Mouse (Mus musculus): ENCODE results near the gene Knl1. TPM values are rescaled to one million over a fixed set of nuclear protein-coding genes. Genes with fewer than 3 reads are reported as not detected.

Knl1 gene
- polyA plus RNA-seq (2014; fragmentation: Nextera tagmentation; extraction: Ambion mirVana): 57.3 and 58.1 TPM in 2 replicates

GRCm38 (mm10) chr2:119046649-119047611 is at the start of gene Knl1:
Gene Knl1, plus strand, starts transcription at chr2:119047119.
- Histone ChIP-seq H3K4me2 (peak within 1 kb of the TSS; percentile 55), H3K36me3 (ENCODE audit: insufficient read depth) (0 out of 2 replicates have a peak, but pooled peaks cover 6% of the 10 kb centered on the region), H3K27ac (ENCODE audit: low read depth) (peak within 1 kb of the TSS; percentile 88), H3K9me3 (ENCODE audit: low read depth, low read length) (no peaks in the 10 kb centered on the region), H3K4me3 (ENCODE audit: low read depth, low read length) (peak within 1 kb of the TSS; percentile 64), H3K4me1 (ENCODE audit: insufficient read depth) (no peaks in the 10 kb centered on the region), H3K27me3 (ENCODE audit: insufficient read depth, low read length) (no peaks in the 10 kb centered on the region), H3K9ac (peak within 1 kb of the TSS; percentile 65)
- TF ChIP-seq CTCF (IDR thresholded peaks at IDR 0.05; ENCODE audit: low read depth): no peak
- ATAC-seq (ENCODE audit: insufficient read depth) (peak; percentile 96), DNase-seq (peak; percentile 99)
- under 1% methylated on average over 77 of the region's 77 CpGs for WGBS

GRCm38 (mm10) chr2:118998115-118998866 is 48.6 kb upstream of the Knl1 start:
- Histone ChIP-seq H3K9me3 (ENCODE audit: low read depth, low read length) (no peaks in the 10 kb centered on the region), H3K9ac (no peak overlapping the region), H3K4me2 (no peak overlapping the region), H3K27ac (ENCODE audit: low read depth) (no peak overlapping the region), H3K4me3 (ENCODE audit: low read depth, low read length) (no peak overlapping the region), H3K36me3 (ENCODE audit: insufficient read depth) (no peaks in the 10 kb centered on the region), H3K4me1 (ENCODE audit: insufficient read depth) (no peaks in the 10 kb centered on the region), H3K27me3 (ENCODE audit: insufficient read depth, low read length) (0 out of 2 replicates have a peak, but pooled peaks cover 5% of the 10 kb centered on the region)
- ATAC-seq (ENCODE audit: insufficient read depth) (no peak), DNase-seq (no peak)
- 61% methylated on average over 6 of the region's 6 CpGs for WGBS
- TF ChIP-seq CTCF (IDR thresholded peaks at IDR 0.05; ENCODE audit: low read depth): no peak

GRCm38 (mm10) chr2:118999025-118999639 is 47.8 kb upstream of the Knl1 start:
- H3K4me3 ChIP-seq (ENCODE audit: low read depth, low read length): no peak overlapping the region
- no peak for TF ChIP-seq CTCF (IDR thresholded peaks at IDR 0.05; ENCODE audit: low read depth)
- ATAC-seq (ENCODE audit: insufficient read depth) (no peak), DNase-seq (no peak)
- H3K27ac ChIP-seq (ENCODE audit: low read depth): no peak overlapping the region
- 61% methylated on average over 3 of the region's 3 CpGs for WGBS
- H3K9me3 ChIP-seq (ENCODE audit: low read depth, low read length): no peaks in the 10 kb centered on the region
- no peak overlapping the region for H3K9ac ChIP-seq
- H3K4me1 ChIP-seq (ENCODE audit: insufficient read depth): no peaks in the 10 kb centered on the region
- H3K36me3 ChIP-seq (ENCODE audit: insufficient read depth): no peaks in the 10 kb centered on the region
- no peak overlapping the region for H3K4me2 ChIP-seq
- 0 out of 2 replicates have a peak, but pooled peaks cover 5% of the 10 kb centered on the region for H3K27me3 ChIP-seq (ENCODE audit: insufficient read depth, low read length)

- H3K27ac ChIP-seq (ENCODE audit: low read depth): no peak overlapping the region
- H3K36me3 ChIP-seq (ENCODE audit: insufficient read depth): no peaks in the 10 kb centered on the region
- no peak for TF ChIP-seq CTCF (IDR thresholded peaks at IDR 0.05; ENCODE audit: low read depth)
- no peaks in the 10 kb centered on the region for H3K4me1 ChIP-seq (ENCODE audit: insufficient read depth)
- 79% methylated on average over 7 of the region's 7 CpGs for WGBS
- no peaks in the 10 kb centered on the region for H3K9me3 ChIP-seq (ENCODE audit: low read depth, low read length)
- H3K9ac ChIP-seq: no peak overlapping the region
- no peak for ATAC-seq (ENCODE audit: insufficient read depth)
- DNase-seq: no peak
- no peak overlapping the region for H3K4me3 ChIP-seq (ENCODE audit: low read depth, low read length)
- H3K27me3 ChIP-seq (ENCODE audit: insufficient read depth, low read length): no peaks in the 10 kb centered on the region
- H3K4me2 ChIP-seq: no peak overlapping the region
Observed at GRCm38 (mm10) chr2:119006886-119007285, 40.0 kb upstream of the Knl1 start.

- TF ChIP-seq CTCF (IDR thresholded peaks at IDR 0.05; ENCODE audit: low read depth): no peak
- no peaks in the 10 kb centered on the region for H3K4me1 ChIP-seq (ENCODE audit: insufficient read depth)
- WGBS: 93% methylated on average over 2 of the region's 2 CpGs
- no peaks in the 10 kb centered on the region for H3K9me3 ChIP-seq (ENCODE audit: low read depth, low read length)
- H3K9ac ChIP-seq: no peak overlapping the region
- H3K27ac ChIP-seq (ENCODE audit: low read depth): no peak overlapping the region
- no peaks in the 10 kb centered on the region for H3K36me3 ChIP-seq (ENCODE audit: insufficient read depth)
- no peaks in the 10 kb centered on the region for H3K27me3 ChIP-seq (ENCODE audit: insufficient read depth, low read length)
- DNase-seq: no peak
- H3K4me3 ChIP-seq (ENCODE audit: low read depth, low read length): no peak overlapping the region
- ATAC-seq (ENCODE audit: insufficient read depth): no peak
- no peak overlapping the region for H3K4me2 ChIP-seq
Observed at GRCm38 (mm10) chr2:119009376-119009775, 37.5 kb upstream of the Knl1 start.

- Histone ChIP-seq H3K4me3 (ENCODE audit: low read depth, low read length) (no peak overlapping the region), H3K9ac (no peak overlapping the region), H3K9me3 (ENCODE audit: low read depth, low read length) (no peaks in the 10 kb centered on the region), H3K27me3 (ENCODE audit: insufficient read depth, low read length) (no peaks in the 10 kb centered on the region), H3K4me1 (ENCODE audit: insufficient read depth) (peaks cover 5% of the 10 kb centered on the region; the same call in 1 of the 2 replicates), H3K36me3 (ENCODE audit: insufficient read depth) (peaks cover 10% of the 10 kb centered on the region; the same call in 1 of the 2 replicates), H3K27ac (ENCODE audit: low read depth) (no peak overlapping the region), H3K4me2 (no peak overlapping the region)
- DNase-seq (no peak), ATAC-seq (ENCODE audit: insufficient read depth) (no peak)
- WGBS: 60% methylated on average over 7 of the region's 7 CpGs
- TF ChIP-seq CTCF (IDR thresholded peaks at IDR 0.05; ENCODE audit: low read depth): no peak
Observed at GRCm38 (mm10) chr2:119014989-119015388, 31.9 kb upstream of the Knl1 start.
